ENCODE assay signal across 8 mouse cellular contexts in the genomic region with DNA sequence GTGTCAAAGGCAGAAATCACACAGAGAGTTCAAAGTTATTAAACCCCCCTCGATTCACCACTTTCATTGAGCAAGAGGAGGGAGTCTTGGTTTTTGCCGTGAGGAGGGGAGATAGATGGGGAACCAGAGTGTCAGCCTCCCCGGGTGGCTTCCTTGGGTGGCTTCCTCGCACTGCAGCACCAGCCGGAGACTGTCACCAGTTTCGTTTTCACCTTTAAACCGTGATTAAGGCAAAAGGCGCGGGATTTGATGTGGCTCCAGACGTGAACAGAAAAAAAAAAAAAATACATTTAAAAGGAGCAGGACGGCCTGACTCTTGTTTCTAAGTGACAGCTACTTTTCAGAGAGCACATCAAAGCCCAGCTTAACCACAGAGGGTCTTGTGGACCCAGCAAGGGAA. TPM values are rescaled to one million over a fixed set of nuclear protein-coding genes. Genes with fewer than 3 reads are reported as not detected.
DNase-seq lines count a peak whose midpoint lies in the region; ATAC-seq and TF ChIP-seq lines count a peak whose summit lies in the region.

No protein-coding gene starts in this region.

- 7% methylated on average over 11 of the region's 11 CpGs for WGBS in forebrain, postnatal 0 days
- WGBS in kidney, embryonic 15.5 days = 9% methylated on average over 11 of the region's 11 CpGs

- DNase-seq in spleen, adult 12 weeks (ENCODE audit: low spot score) = peak; percentile 22
- DNase-seq in spleen, postnatal 14 days (ENCODE audit: low spot score in 2 of 2) = no peak
- DNase-seq in forebrain, postnatal 0 days = no peak
- peak; percentile 47 to 56 for DNase-seq in lung, postnatal 4 days
- DNase-seq in spleen, postnatal 10 days (ENCODE audit: low spot score in 2 of 2) = peak; percentile 13 to 61
- DNase-seq in left cerebral cortex, postnatal 25 days (ENCODE audit: low spot score in 2 of 2) = no peak

- no peaks in the 10 kb centered on the region for H3K27me3 ChIP-seq in forebrain, postnatal 0 days (ENCODE audit: insufficient read depth, low read length)
- H3K27me3 ChIP-seq in kidney, embryonic 15.5 days = no peaks in the 10 kb centered on the region

- no peak overlapping the region for H3K27ac ChIP-seq in forebrain, postnatal 0 days (ENCODE audit: low read depth, low read length)
- H3K27ac ChIP-seq in kidney, embryonic 15.5 days = peak overlapping the region; percentile 91

- ATAC-seq in forebrain, postnatal 0 days = no peak
- peak; percentile 31 for ATAC-seq in kidney, embryonic 15.5 days (replicated peaks; ENCODE audit: low FRiP score)
- no peak for ATAC-seq in erythroid progenitor cell, adult 5-6 weeks (replicated peaks; ENCODE audit: low FRiP score, poor library complexity, severe bottlenecking)

- no peaks in the 10 kb centered on the region for H3K4me1 ChIP-seq in forebrain, postnatal 0 days (ENCODE audit: insufficient read depth)
- H3K4me1 ChIP-seq in kidney, embryonic 15.5 days = peaks cover 40% of the 10 kb centered on the region

- H3K9ac ChIP-seq in forebrain, postnatal 0 days = no peak overlapping the region
- H3K9ac ChIP-seq in kidney, embryonic 15.5 days = peak overlapping the region; percentile 42; the same call in 1 of the 2 replicates

- intact Hi-C loops in left cerebral cortex, postnatal 25 days (cut with DNase I) = no loop called here

- no peak overlapping the region for H3K4me3 ChIP-seq in forebrain, postnatal 0 days (ENCODE audit: low read depth, low read length)
- H3K4me3 ChIP-seq in kidney, embryonic 15.5 days (replicated peaks) = peak overlapping the region; percentile 31

- no peak for TF ChIP-seq CTCF in forebrain, postnatal 0 days (IDR thresholded peaks at IDR 0.05; ENCODE audit: low read depth)

- H3K4me2 ChIP-seq in forebrain, postnatal 0 days (ENCODE audit: low read depth) = peak overlapping the region; percentile 47
- H3K4me2 ChIP-seq in kidney, embryonic 15.5 days = peak overlapping the region; percentile 61

- no peaks in the 10 kb centered on the region for H3K9me3 ChIP-seq in forebrain, postnatal 0 days (ENCODE audit: low read length)
- no peaks in the 10 kb centered on the region for H3K9me3 ChIP-seq in kidney, embryonic 15.5 days (replicated peaks)

- no peaks in the 10 kb centered on the region for H3K36me3 ChIP-seq in forebrain, postnatal 0 days (ENCODE audit: insufficient read depth)
- H3K36me3 ChIP-seq in kidney, embryonic 15.5 days = no peaks in the 10 kb centered on the region

RNA-seq across cellular contexts. Expression of gene Dusp6, which starts 58.5 kb away (rescaled TPM):
- 57.5 and 58.3 TPM in 2 replicates for total RNA-seq in forebrain, postnatal 0 days (2014; rRNA removed)
- 38.7 and 43.7 TPM in 2 replicates for polyA plus RNA-seq in forebrain, postnatal 0 days (2015; fragmentation: Nextera tagmentation; extraction: Ambion mirVana)
- polyA plus RNA-seq in kidney, embryonic 15.5 days (2015; fragmentation: Nextera tagmentation; extraction: Ambion mirVana) = 85.7 and 88.7 TPM in 2 replicates
- total RNA-seq in left cerebral cortex, postnatal 25 days (2021) = 100 to 1,000 TPM; 108 to 109 TPM
- total RNA-seq in erythroid progenitor cell, adult 5-6 weeks (2015; ENCODE audit: low replicate concordance) = 8.4 and 27.0 TPM in 2 replicates
- total RNA-seq in erythroid progenitor cell, adult 5-6 weeks (2017; ENCODE audit: low replicate concordance) = 5.5 and 6.5 TPM in 2 replicates

Comparison
In these comparisons a context has a peak if more than half of its experiments do, and no peak if none do; other contexts are left out.
1. DNase-seq: peak in spleen, adult 12 weeks (single experiment), lung, postnatal 4 days (2 of 2) and spleen, postnatal 10 days (2 of 2); none in spleen, postnatal 14 days (0 of 2), forebrain, postnatal 0 days (single experiment) and left cerebral cortex, postnatal 25 days (0 of 2).